Mouse (Mus musculus): Measurements from ENCODE around the gene Rundc3b. TPM values are rescaled to one million over a fixed set of nuclear protein-coding genes. Genes with fewer than 3 reads are reported as not detected.

The Rundc3b gene
- total RNA-seq, 2 experiments from 2014 or later = 46.0 to 48.0 TPM

- intact Hi-C loops (cut with DNase I) = loop anchor here (5.0 kb wide), 1 partner anchor 351 kb away; no protein-coding TSS in a partner anchor
- no peak for DNase-seq (ENCODE audit: extremely low spot score in 1 of 2, low spot score in 2 of 2)
These were observed 131.0 kb downstream of the Rundc3b start for GRCm38 (mm10) chr5:8491778-8492177.

DNA sequence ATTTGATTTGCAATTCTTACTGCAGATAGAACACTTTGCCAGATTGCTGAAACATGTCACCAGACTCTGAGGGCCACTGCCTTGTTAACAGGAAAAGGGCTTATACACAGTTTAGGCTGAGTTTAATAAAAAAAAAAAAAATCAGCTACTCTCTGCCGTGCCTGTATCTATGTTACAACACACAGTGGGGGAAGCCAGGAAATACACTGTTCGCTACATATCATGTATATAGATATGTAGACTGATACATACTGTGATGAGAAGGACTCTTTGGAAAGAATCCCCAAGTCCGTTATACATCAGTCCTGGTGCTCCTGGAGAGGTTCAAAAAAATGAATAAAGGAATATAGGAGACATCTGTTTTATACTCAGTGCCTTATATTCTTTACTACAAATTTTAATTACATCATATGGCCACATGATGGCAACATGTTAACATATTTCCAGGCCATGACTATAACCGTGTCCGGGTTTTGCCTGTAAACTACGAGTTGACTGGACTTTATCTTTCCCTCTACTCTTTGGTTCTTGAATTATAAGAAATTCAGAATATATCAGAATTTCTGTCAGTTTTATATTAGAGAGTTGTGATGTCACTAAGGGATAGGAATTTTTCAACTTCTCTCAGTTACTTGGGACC, 133.2 kb downstream of the Rundc3b start:
- DNase-seq (ENCODE audit: extremely low spot score in 1 of 2, low spot score in 2 of 2) = no peak
- intact Hi-C loops (cut with DNase I) = loop anchor here (5.0 kb wide), 1 partner anchor 353 kb away; no protein-coding TSS in a partner anchor

DNA sequence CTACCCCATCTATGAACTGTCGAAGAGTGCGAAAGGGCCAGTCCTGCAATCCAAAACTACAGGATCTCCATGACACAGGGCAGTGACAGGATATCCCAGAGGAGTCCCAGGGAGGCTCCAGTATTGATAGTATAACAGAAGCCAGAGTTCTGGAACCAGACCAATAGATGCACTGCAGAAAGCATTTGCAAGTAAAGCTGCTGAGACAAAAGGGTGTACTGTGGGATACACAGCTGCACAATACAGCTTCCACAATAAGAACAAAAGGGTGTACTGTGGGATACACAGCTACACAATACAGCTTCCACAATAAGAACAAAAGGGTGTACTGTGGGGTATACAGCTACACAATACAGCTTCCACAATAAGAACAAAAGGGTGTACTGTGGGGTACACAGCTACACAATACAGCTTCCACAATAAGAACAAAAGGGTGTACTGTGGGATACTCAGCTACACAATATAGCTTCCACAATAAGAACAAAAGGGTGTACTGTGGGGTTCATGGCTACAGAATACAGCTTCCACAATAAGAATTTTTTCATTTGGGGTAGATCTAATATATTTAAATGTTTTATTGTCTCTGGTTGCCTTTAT, 134.0 kb downstream of the Rundc3b start:
- intact Hi-C loops (cut with DNase I) = no loop called here

GRCm38 (mm10) chr5:8487989-8488700, 134.6 kb downstream of the Rundc3b start:
- no peak for DNase-seq (ENCODE audit: extremely low spot score in 1 of 2, low spot score in 2 of 2)
- intact Hi-C loops (cut with DNase I) = no loop called here

More for the DNA sequence above, 134.0 kb downstream of the Rundc3b start:
- DNase-seq (ENCODE audit: extremely low spot score in 1 of 2, low spot score in 2 of 2) = no peak

GRCm38 (mm10) chr5:8456561-8456960, 166.2 kb downstream of the Rundc3b start:
- intact Hi-C loops (cut with DNase I) = no loop called here
- DNase-seq (ENCODE audit: extremely low spot score in 1 of 2, low spot score in 2 of 2) = no peak

GRCm38 (mm10) chr5:8455565-8455964, 167.2 kb downstream of the Rundc3b start:
- intact Hi-C loops (cut with DNase I) = no loop called here
- no peak for DNase-seq (ENCODE audit: extremely low spot score in 1 of 2, low spot score in 2 of 2)

Other genes with a start within 250 kb of the Rundc3b start
- 1 to 10 TPM; 4.2 to 4.7 TPM for gene Dbf4, start 200.2 kb downstream of the Rundc3b start, total RNA-seq (2021)
- gene Slc25a40, start 200.1 kb downstream of the Rundc3b start, total RNA-seq (2021) = 10 to 100 TPM; 12.0 to 12.2 TPM
- gene Abcb1a, start 37.1 kb upstream of the Rundc3b start, total RNA-seq (2021) = 10 to 100 TPM; 10.3 to 12.6 TPM
- 1 to 10 TPM; 2.6 to 2.9 TPM for gene Abcb1b, start 175.2 kb upstream of the Rundc3b start, total RNA-seq (2021)

Measured in left cerebral cortex, postnatal 10 days (tissue).